Mouse (Mus musculus): ENCODE data around the gene Vldlr. TPM values are rescaled to one million over a fixed set of nuclear protein-coding genes. Genes with fewer than 3 reads are reported as not detected.

Gene Vldlr
- polyA plus RNA-seq, 1 experiment from 2014 or later, result 21.9 TPM

DNA sequence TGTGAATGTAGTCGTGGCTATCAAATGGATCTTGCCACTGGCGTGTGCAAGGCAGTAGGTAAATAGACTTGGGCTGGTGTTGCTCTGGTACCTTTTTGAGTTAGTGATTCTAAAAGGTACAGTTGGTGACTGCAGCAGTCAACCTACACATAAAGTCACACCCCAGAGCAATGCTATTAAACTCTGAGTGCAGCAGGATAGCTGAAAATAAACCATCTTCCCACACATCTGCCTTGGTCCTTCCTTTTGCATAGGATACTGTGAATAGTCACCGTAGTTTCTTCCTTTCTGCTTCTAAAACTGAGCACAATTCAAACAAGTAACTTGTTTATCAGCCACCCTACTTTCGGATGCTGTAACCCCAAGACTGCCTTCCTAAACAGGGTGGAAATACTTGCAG is 23.6 kb downstream of the Vldlr start:
- 83% methylated on average over 4 of the region's 4 CpGs for WGBS

DNA sequence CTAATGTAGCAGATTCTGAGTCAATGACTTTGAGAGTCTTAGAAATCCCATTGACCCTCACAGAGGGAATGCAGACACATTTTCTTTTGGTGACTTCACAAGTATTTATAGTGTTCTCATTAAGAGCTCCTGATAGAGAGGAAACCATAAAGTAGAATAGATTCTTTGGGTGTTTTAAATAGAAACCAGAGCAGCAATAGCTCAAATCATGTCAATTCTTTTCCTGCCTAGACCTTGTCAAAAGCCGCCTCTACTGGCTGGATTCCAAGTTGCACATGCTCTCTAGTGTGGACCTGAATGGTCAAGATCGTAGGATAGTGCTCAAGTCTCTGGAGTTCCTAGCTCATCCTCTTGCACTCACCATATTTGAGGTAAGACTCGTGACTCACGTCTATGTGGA is 27.2 kb downstream of the Vldlr start:
- H3K36me3 ChIP-seq, result peaks cover 69% of the 10 kb centered on the region
- no peak overlapping the region for H3K27ac ChIP-seq (ENCODE audit: poor library complexity, severe bottlenecking)
- H3K4me2 ChIP-seq, result no peak overlapping the region
- no peaks in the 10 kb centered on the region for H3K27me3 ChIP-seq (replicated peaks)
- 0 out of 2 replicates have a peak, but pooled peaks cover 3% of the 10 kb centered on the region for H3K4me1 ChIP-seq (replicated peaks)
- no peak for ATAC-seq (ENCODE audit: insufficient number of reproducible peaks, low FRiP score)
- no peak overlapping the region for H3K9ac ChIP-seq
- 51% methylated on average over 4 of the region's 4 CpGs for WGBS
- H3K9me3 ChIP-seq (replicated peaks), result no peaks in the 10 kb centered on the region
- H3K4me3 ChIP-seq, result no peak overlapping the region

More for the DNA sequence above, 23.6 kb downstream of the Vldlr start:
- Histone ChIP-seq H3K9me3 (replicated peaks) (no peaks in the 10 kb centered on the region), H3K36me3 (peaks cover 58% of the 10 kb centered on the region), H3K4me1 (replicated peaks) (0 out of 2 replicates have a peak, but pooled peaks cover 3% of the 10 kb centered on the region), H3K4me2 (no peak overlapping the region), H3K27ac (ENCODE audit: poor library complexity, severe bottlenecking) (no peak overlapping the region), H3K9ac (no peak overlapping the region), H3K4me3 (no peak overlapping the region), H3K27me3 (replicated peaks) (no peaks in the 10 kb centered on the region)
- no peak for ATAC-seq (ENCODE audit: insufficient number of reproducible peaks, low FRiP score)

DNA sequence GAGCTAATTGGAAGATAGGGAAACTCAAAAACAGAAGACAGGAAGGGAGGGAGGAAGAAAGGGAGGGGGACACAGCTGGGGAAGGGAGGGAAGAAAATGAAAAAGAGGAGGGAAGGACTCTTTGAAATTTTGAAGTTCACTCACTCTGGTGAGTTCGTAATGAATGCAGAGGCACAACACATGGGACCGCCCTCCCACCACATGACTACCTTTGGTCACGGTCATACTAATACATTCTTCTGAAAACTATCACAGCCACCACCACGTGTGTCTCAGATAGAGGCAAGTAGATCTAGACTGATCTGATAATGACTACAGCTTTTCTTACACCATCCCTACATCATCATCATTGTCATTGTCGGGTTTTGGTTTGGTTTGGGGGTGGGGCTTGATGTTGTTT is 38.5 kb downstream of the Vldlr start:
- H3K4me3 ChIP-seq, result no peak overlapping the region
- H3K9ac ChIP-seq, result no peak overlapping the region
- no peak overlapping the region for H3K27ac ChIP-seq (ENCODE audit: poor library complexity, severe bottlenecking)
- no peaks in the 10 kb centered on the region for H3K27me3 ChIP-seq (replicated peaks)
- ATAC-seq (ENCODE audit: insufficient number of reproducible peaks, low FRiP score), result no peak
- H3K36me3 ChIP-seq, result 0 out of 2 replicates have a peak, but pooled peaks cover 8% of the 10 kb centered on the region
- WGBS, result 81% methylated on average over 5 of the region's 5 CpGs
- H3K4me1 ChIP-seq (replicated peaks), result peaks cover 2% of the 10 kb centered on the region; the same call in 1 of the 2 replicates
- no peaks in the 10 kb centered on the region for H3K9me3 ChIP-seq (replicated peaks)
- no peak overlapping the region for H3K4me2 ChIP-seq

DNA sequence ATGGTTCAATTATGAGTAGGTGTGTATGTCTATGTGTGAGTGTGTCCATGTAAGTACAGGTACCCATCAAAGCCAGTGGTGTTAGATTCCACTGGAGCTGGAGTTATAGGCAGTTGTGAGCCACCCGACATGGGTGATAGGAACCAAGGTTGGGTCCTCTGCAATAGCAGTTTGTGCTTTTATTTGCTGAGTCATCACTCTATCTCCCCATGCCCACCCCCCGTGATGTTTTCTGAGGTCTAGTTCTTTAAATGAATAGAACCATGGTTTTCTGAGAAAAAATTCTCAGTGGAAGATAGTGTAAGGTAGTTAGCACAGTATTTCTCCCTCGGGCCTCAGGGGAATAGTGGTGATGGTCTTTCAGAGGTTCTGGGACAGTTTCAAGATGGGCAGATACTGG is 39.4 kb downstream of the Vldlr start:
- Histone ChIP-seq H3K9ac (no peak overlapping the region), H3K27me3 (replicated peaks) (no peaks in the 10 kb centered on the region), H3K4me1 (replicated peaks) (peaks cover 2% of the 10 kb centered on the region; the same call in 1 of the 2 replicates), H3K9me3 (replicated peaks) (no peaks in the 10 kb centered on the region), H3K4me3 (no peak overlapping the region), H3K4me2 (no peak overlapping the region), H3K36me3 (0 out of 2 replicates have a peak, but pooled peaks cover 3% of the 10 kb centered on the region), H3K27ac (ENCODE audit: poor library complexity, severe bottlenecking) (no peak overlapping the region)
- no peak for ATAC-seq (ENCODE audit: insufficient number of reproducible peaks, low FRiP score)
- WGBS, result 81% methylated on average over 3 of the region's 3 CpGs

DNA sequence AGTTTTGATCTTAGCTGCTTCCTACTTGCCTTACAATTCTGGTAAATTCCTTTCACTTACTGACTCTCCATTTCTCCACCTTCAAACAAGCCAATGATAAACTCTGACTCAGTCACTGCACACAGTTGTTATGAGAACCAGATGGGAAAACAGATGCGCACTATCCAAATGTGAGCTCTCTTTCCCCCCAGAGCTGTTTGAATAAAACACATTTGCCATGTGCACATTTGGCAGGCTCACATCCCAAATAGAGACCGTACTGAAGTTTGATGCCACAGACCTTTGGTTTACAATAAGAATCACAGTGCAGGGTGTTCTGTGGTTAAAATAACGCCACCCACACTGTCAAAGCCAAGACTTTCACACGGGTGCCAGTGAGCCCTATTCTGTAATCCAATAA is 43.8 kb downstream of the Vldlr start:
- Histone ChIP-seq H3K9ac (no peak overlapping the region), H3K4me3 (no peak overlapping the region), H3K9me3 (replicated peaks) (no peaks in the 10 kb centered on the region), H3K27me3 (replicated peaks) (no peaks in the 10 kb centered on the region), H3K4me2 (no peak overlapping the region), H3K27ac (ENCODE audit: poor library complexity, severe bottlenecking) (no peak overlapping the region), H3K36me3 (no peaks in the 10 kb centered on the region), H3K4me1 (replicated peaks) (peaks cover 2% of the 10 kb centered on the region; the same call in 1 of the 2 replicates)
- 71% methylated on average over 4 of the region's 4 CpGs for WGBS
- no peak for ATAC-seq (ENCODE audit: insufficient number of reproducible peaks, low FRiP score)

DNA sequence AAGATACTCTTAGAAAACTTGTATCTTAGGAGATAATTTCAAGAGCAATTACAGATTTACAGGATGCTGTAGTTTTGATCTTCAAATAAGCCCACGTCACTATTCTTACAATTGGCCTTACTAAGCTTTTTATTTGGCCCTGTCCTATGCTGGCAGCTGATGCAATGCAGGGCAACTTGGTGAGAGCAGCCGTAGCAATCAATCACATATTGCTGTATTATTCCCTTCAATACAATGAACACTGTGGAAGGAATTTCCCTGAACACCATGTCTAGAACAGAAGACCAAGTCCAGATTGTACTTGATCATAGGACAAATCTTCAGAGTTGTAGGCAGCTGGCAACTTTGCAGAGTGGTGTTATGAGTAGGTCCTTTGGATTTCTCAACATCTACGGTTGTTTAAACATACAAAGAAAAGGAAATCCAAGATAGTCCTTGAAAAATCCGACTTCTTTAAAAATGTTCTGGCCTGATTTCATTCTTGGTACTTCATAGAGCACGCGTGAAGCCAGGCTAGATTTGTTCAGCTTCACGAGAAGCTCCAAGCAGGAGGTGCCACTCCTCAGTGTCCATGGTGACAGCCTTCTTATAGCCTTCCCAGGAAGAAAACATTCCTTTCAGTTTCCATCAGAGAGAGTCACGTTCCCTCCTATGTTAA is 44.5 kb downstream of the Vldlr start:
- Histone ChIP-seq H3K9me3 (replicated peaks) (no peaks in the 10 kb centered on the region), H3K27me3 (replicated peaks) (no peaks in the 10 kb centered on the region), H3K4me3 (no peak overlapping the region), H3K4me2 (no peak overlapping the region), H3K36me3 (no peaks in the 10 kb centered on the region), H3K27ac (ENCODE audit: poor library complexity, severe bottlenecking) (no peak overlapping the region), H3K9ac (no peak overlapping the region), H3K4me1 (replicated peaks) (peaks cover 2% of the 10 kb centered on the region; the same call in 1 of the 2 replicates)
- WGBS, result 82% methylated on average over 8 of the region's 8 CpGs
- no peak for ATAC-seq (ENCODE audit: insufficient number of reproducible peaks, low FRiP score)

DNA sequence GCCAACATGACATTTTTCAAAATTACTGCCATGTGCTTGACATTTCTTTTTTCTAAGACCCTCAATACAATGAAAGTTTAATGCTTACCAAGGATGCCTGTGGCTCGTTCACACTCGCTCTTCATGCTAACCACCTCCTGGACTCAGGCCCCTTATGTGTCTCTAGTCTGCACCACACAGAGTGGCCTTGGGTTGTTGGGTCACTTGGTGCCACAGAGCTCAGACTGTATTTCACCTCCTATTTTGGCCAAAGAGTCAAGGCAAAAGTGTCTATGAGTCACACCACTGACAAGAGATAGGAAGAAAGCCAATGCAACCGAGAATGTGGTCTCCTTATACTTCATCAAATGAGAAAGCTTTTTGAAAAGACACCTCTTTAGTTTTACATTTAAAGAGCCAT is 45.9 kb downstream of the Vldlr start:
- no peak for ATAC-seq (ENCODE audit: insufficient number of reproducible peaks, low FRiP score)
- Histone ChIP-seq H3K9ac (no peak overlapping the region), H3K9me3 (replicated peaks) (no peaks in the 10 kb centered on the region), H3K36me3 (no peaks in the 10 kb centered on the region), H3K27me3 (replicated peaks) (no peaks in the 10 kb centered on the region), H3K4me2 (no peak overlapping the region), H3K4me1 (replicated peaks) (peaks cover 2% of the 10 kb centered on the region; the same call in 1 of the 2 replicates), H3K27ac (ENCODE audit: poor library complexity, severe bottlenecking) (no peak overlapping the region), H3K4me3 (no peak overlapping the region)
- WGBS, result 73% methylated on average over 3 of the region's 3 CpGs

DNA sequence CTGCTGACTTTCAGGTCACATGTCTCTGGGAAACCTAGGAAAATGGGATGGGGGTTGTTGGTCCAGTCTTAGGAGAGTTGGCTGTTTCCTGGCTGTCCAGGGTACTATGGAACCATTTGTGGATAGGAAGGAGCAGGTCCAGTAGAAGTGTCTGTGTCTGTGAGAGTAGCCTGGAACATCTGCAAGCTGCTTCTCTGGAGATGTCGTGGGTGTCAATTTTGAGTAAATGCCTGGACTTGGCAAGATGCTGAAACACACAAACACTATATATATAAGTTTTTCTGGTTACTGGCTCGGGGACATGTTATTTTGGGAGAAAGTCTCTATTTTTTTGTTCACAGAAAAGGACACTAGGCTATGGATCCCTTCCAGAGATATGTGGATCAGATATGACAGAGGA is 57.1 kb downstream of the Vldlr start:
- Histone ChIP-seq H3K4me1 (replicated peaks) (no peaks in the 10 kb centered on the region), H3K4me2 (no peak overlapping the region), H3K9me3 (replicated peaks) (no peaks in the 10 kb centered on the region), H3K4me3 (no peak overlapping the region), H3K27ac (ENCODE audit: poor library complexity, severe bottlenecking) (no peak overlapping the region), H3K36me3 (no peaks in the 10 kb centered on the region), H3K27me3 (replicated peaks) (no peaks in the 10 kb centered on the region), H3K9ac (no peak overlapping the region)
- WGBS, result 70% methylated on average over 2 of the region's 2 CpGs
- ATAC-seq (ENCODE audit: insufficient number of reproducible peaks, low FRiP score), result no peak

DNA sequence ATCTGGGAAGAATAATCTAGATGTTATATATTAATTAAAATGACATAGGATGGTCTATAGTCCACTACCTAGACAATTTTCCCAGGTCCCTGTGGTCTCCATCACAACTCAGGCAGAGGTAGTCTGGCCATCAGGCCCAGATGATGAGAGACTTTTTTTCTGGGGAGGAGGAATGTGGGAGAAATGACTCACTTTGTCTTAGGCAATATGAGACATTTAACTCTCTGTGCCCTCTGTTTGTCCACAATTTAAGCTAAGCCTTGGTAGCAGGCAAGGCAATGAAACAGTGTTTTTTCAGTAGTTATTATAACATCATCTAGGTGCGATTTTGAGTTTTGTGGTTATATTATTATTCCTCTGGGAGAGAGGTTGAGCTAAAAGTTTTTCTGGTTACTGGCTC is 58.1 kb downstream of the Vldlr start:
- H3K9me3 ChIP-seq (replicated peaks), result no peaks in the 10 kb centered on the region
- no peak overlapping the region for H3K9ac ChIP-seq
- no peaks in the 10 kb centered on the region for H3K4me1 ChIP-seq (replicated peaks)
- no peak overlapping the region for H3K4me3 ChIP-seq
- WGBS, result 80% methylated on average over 1 of the region's 1 CpGs
- no peaks in the 10 kb centered on the region for H3K36me3 ChIP-seq
- no peak for ATAC-seq (ENCODE audit: insufficient number of reproducible peaks, low FRiP score)
- H3K4me2 ChIP-seq, result no peak overlapping the region
- no peak overlapping the region for H3K27ac ChIP-seq (ENCODE audit: poor library complexity, severe bottlenecking)
- H3K27me3 ChIP-seq (replicated peaks), result no peaks in the 10 kb centered on the region

DNA sequence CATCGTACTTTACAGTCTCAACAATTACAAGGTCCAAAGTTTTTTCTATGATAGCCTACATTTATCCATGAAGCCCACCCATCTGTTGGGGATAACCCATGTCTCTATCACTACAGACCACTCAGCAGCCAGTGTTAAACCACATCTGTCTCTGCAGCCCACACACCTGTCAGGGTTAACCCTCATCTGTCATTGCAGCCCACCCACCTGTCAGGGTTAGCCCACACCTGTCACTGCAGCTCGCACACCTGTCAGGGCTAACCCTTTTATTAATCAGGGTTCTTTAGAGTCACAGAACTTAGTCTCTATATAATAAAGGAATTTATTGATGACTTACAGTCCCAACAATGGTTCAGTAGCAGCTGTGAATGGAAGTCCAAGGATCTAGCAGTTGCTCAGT is 62.9 kb downstream of the Vldlr start:
- 85% methylated on average over 2 of the region's 2 CpGs for WGBS
- Histone ChIP-seq H3K4me3 (no peak overlapping the region), H3K9ac (no peak overlapping the region), H3K9me3 (replicated peaks) (no peaks in the 10 kb centered on the region), H3K4me2 (no peak overlapping the region), H3K36me3 (no peaks in the 10 kb centered on the region), H3K4me1 (replicated peaks) (no peaks in the 10 kb centered on the region), H3K27ac (ENCODE audit: poor library complexity, severe bottlenecking) (no peak overlapping the region), H3K27me3 (replicated peaks) (no peaks in the 10 kb centered on the region)
- ATAC-seq (ENCODE audit: insufficient number of reproducible peaks, low FRiP score), result no peak
